Mouse (Mus musculus) thymus, postnatal 14 days (tissue): Measurements from ENCODE around the gene Noxo1.
A peak's percentile ranks its signal among the peaks of the same experiment; 100 is the strongest.

Source experiments
- DNase-seq: peaks from one replicate; pipeline ENCODE4 v3.0.0; 2021

The Noxo1 gene

DNA sequence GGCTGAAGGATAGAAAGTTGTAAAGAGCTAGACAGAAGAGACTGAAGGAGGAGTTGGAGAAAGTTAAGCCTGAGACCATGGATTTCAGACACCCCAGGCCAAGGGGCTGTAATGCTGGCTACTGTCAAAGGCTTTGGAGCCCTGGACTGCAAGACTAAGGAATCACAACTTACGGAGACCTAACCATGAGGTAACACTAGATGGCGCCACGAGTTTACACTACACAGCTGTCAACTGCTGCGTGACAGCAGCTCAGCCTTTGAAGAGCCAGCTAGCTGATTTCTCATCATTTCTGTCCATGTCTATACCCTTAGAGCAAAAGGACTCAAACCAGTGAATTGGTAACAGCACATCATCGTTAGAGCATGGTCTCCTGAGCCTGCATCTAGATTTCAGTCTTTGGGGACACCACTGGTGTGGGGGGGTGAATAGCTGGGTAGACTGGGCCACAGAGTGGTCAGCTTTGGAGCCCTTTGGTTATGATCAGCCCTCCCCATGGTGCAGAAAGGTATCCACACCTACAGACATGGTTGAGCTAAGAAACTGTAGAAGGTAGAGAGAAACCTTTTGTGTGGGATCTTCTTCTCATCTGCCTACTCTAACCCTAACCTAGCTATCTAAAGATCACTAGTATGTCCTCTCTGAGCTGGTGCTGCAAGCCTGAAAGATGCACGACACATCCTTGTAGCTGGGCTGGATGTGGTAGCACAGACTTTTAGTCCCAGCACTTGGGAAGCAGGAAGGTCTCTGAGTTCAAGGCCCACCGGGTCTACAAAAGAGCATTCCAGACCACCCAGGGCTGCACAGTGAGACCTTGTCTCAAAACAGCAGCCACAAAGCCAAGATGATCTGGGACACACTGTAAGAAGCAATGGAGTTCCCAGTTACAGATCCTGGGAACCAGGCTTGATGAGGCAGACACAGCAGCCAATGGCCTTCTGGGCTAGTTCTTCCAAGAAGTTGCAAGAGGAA, 49.8 kb downstream of the Noxo1 start:
- DNase-seq: peak; percentile 83

- DNase-seq: no peak
Observed at GRCm38 (mm10) chr17:24746986-24747385, 51.0 kb downstream of the Noxo1 start.
